Comparison of ENCODE assay signal across 11 mouse cellular contexts in the genomic region with DNA sequence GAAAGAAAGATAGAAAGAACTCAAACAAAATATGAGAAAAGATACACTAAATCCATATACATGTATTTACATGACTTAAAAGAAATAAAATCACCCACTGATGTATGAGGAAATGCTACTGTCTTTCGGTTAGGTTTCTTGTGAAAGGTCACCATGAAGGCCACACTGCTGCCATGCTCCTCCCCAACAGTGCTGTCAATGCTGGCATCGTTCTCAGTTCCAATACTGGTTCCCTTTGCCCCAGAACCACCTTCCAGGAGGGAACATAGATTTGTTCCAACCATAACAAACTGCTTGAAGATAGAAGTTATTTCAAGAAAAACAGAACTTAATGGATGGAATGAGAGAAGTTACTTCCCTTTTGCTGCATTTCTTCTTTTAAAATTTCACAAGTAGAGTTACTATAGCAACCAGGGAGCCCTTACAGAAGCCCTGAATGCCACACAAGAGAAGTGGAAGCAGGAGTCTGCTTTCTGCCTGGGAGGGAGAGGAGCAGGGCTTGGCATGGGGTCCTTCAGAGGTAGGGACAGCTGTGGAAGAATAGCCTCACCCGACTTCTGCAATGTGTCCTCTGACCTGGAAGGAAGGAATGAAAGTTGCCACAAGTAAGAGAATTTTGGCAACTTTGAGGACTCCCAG.
DNase-seq lines count a peak whose midpoint lies in the region; ATAC-seq and TF ChIP-seq lines count a peak whose summit lies in the region.
"Had no signal": no experiment of that assay in that cellular context is flagged by ENCODE, and none has a peak within 500 bp of the region (broad histone marks: within the 10 kb centered on the region; RNA-seq: fewer than 3 reads in every experiment).

No protein-coding gene starts in this region.

- H3K27me3 ChIP-seq in liver, postnatal 0 days (ENCODE audit: insufficient read depth, low read length): no peaks in the 10 kb centered on the region
- H3K27me3 ChIP-seq in megakaryocyte, embryonic 14.5 days (replicated peaks): no peaks in the 10 kb centered on the region
- H3K27me3 ChIP-seq: forebrain, embryonic 15.5 days had no signal

- H3K4me3 ChIP-seq in liver, postnatal 0 days (ENCODE audit: low read depth, low read length): no peak overlapping the region
- H3K4me3 ChIP-seq in bone marrow, adult 2 months (replicated peaks; ENCODE audit: control insufficient read depth, low read depth, low read length): peak overlapping the region; percentile 53
- H3K4me3 ChIP-seq in megakaryocyte, embryonic 14.5 days (replicated peaks): peak overlapping the region; percentile 20
- H3K4me3 ChIP-seq: forebrain, embryonic 15.5 days had no signal

- peak; percentile 38; the same call in 1 of the 2 replicates for ATAC-seq in liver, postnatal 0 days
- no peak for ATAC-seq in erythroblast, adult 5-6 weeks (replicated peaks; ENCODE audit: low FRiP score, poor library complexity, severe bottlenecking)
- ATAC-seq: midbrain, embryonic 16.5 days had no signal

- TF ChIP-seq POLR2A in bone marrow, adult 2 months (IDR thresholded peaks at IDR 0.05; ENCODE audit: borderline replicate concordance, control insufficient read depth, low read depth, low read length): no peak

- WGBS in liver, postnatal 0 days (ENCODE audit: insufficient replicate concordance): 56% methylated on average over 3 of the region's 3 CpGs
- WGBS in bone marrow, adult 2 months: 26% methylated on average over 3 of the region's 3 CpGs

- no peak for DNase-seq in liver, postnatal 0 days
- DNase-seq in liver: no peak
- DNase-seq in heart, adult 8-10 months (ENCODE audit: low spot score): peak; percentile 34
- DNase-seq in urinary bladder, adult 18-20 months (ENCODE audit: low spot score in 2 of 2): no peak
- DNase-seq: cerebellum, postnatal 10 days; thymus, postnatal 14 days had no signal

- peak overlapping the region; percentile 19 for H3K4me2 ChIP-seq in liver, postnatal 0 days (ENCODE audit: low read depth, low read length)
- H3K4me2 ChIP-seq: forebrain, embryonic 15.5 days had no signal

- H3K9ac ChIP-seq in liver, postnatal 0 days (replicated peaks): no peak overlapping the region
- H3K9ac ChIP-seq: forebrain, embryonic 15.5 days had no signal

- no peak for TF ChIP-seq CTCF in liver, postnatal 0 days (IDR thresholded peaks at IDR 0.05; ENCODE audit: low read depth)
- no peak for TF ChIP-seq CTCF in bone marrow, adult 2 months (IDR thresholded peaks at IDR 0.05; ENCODE audit: control insufficient read depth, insufficient read depth, low read length)

- H3K27ac ChIP-seq in liver, postnatal 0 days (ENCODE audit: low read depth): peak overlapping the region; percentile 77
- H3K27ac ChIP-seq in bone marrow, adult 2 months (ENCODE audit: control insufficient read depth, insufficient read depth, low read depth, low read length, poor library complexity): peak overlapping the region; percentile 79
- H3K27ac ChIP-seq: forebrain, embryonic 15.5 days had no signal

- peaks cover 7% of the 10 kb centered on the region; the same call in 1 of the 2 replicates for H3K4me1 ChIP-seq in liver, postnatal 0 days (ENCODE audit: insufficient read depth)
- peaks cover 5% of the 10 kb centered on the region for H3K4me1 ChIP-seq in bone marrow, adult 2 months (ENCODE audit: control insufficient read depth, insufficient read depth, low read length)
- no peaks in the 10 kb centered on the region for H3K4me1 ChIP-seq in megakaryocyte, embryonic 14.5 days

- TF ChIP-seq EP300 in liver, postnatal 0 days (IDR thresholded peaks at IDR 0.05; ENCODE audit: low read depth): no peak

- H3K36me3 ChIP-seq in liver, postnatal 0 days (replicated peaks; ENCODE audit: insufficient read depth, low read length): no peaks in the 10 kb centered on the region
- H3K36me3 ChIP-seq in megakaryocyte, embryonic 14.5 days (replicated peaks; ENCODE audit: low read length): no peaks in the 10 kb centered on the region
- H3K36me3 ChIP-seq: forebrain, embryonic 15.5 days had no signal

- no peaks in the 10 kb centered on the region for H3K9me3 ChIP-seq in liver, postnatal 0 days (ENCODE audit: low read length)
- H3K9me3 ChIP-seq in megakaryocyte, embryonic 14.5 days: no peaks in the 10 kb centered on the region
- H3K9me3 ChIP-seq: forebrain, embryonic 15.5 days had no signal
